Mouse (Mus musculus) MEL (cell line): ENCODE data around the gene Fos.

Experiments used
- CTCF ChIP-seq, 3 experiments: IDR thresholded peaks in 2 of 3; conservative IDR thresholded peaks in 1 of 3; 2 replicates each; pipeline ENCODE4 v1.5.1; 2011 to 2012; ENCODE audit warnings: low read length in 3 of 3, low read depth in 2 of 3, mild to moderate bottlenecking in 2 of 3, improper control_type of control experiment in 1 of 3, inconsistent platforms in 1 of 3, mixed read lengths in 1 of 3, moderate library complexity in 1 of 3; ENCODE audit not compliant: control insufficient read depth in 1 of 3, insufficient read depth in 1 of 3, poor library complexity in 1 of 3, severe bottlenecking in 1 of 3
- ELF1 ChIP-seq: IDR thresholded peaks from 2 replicates; pipeline ENCODE4 v1.6.1; 2014; ENCODE audit warnings: low read depth, mild to moderate bottlenecking, inconsistent platforms, low read length, improper control_type of control experiment, moderate library complexity
- EP300 ChIP-seq, 2 experiments: IDR thresholded peaks; 2 replicates each; pipeline ENCODE4 v1.6.1; 2011; ENCODE audit warnings: improper control_type of control experiment in 2 of 2, low read length in 2 of 2, low read depth in 1 of 2, mild to moderate bottlenecking in 1 of 2
- ETS1 ChIP-seq: IDR thresholded peaks from 2 replicates; pipeline ENCODE4 v1.6.1; 2012; ENCODE audit warnings: low read depth, mild to moderate bottlenecking, inconsistent platforms, low read length, improper control_type of control experiment, moderate library complexity
- MAZ ChIP-seq: IDR thresholded peaks from 2 replicates; pipeline ENCODE4 v1.6.1; 2012; ENCODE audit warnings: low read depth, mild to moderate bottlenecking, inconsistent platforms, low read length, improper control_type of control experiment
- MEF2A ChIP-seq: IDR thresholded peaks from 2 replicates; pipeline ENCODE4 v1.6.1; 2014; ENCODE audit warnings: low read depth, mild to moderate bottlenecking, inconsistent platforms, low read length, improper control_type of control experiment; ENCODE audit not compliant: poor library complexity, insufficient replicate concordance, severe bottlenecking; ENCODE audit errors: extremely low read depth
- NELFE ChIP-seq: IDR thresholded peaks from 2 replicates; pipeline ENCODE4 v1.6.1; 2011; ENCODE audit warnings: low read depth, low read length, improper control_type of control experiment
- POLR2A ChIP-seq, 2 experiments: IDR thresholded peaks; 2 replicates each; pipeline ENCODE4 v1.6.1; 2011 to 2012; ENCODE audit warnings: low read length in 2 of 2, mild to moderate bottlenecking in 2 of 2, control low read depth in 1 of 2, improper control_type of control experiment in 1 of 2, low read depth in 1 of 2, moderate library complexity in 1 of 2; ENCODE audit not compliant: control insufficient read depth in 1 of 2, insufficient read depth in 1 of 2, poor library complexity in 1 of 2
- RCOR1 ChIP-seq: IDR thresholded peaks from 2 replicates; pipeline ENCODE4 v1.6.1; 2012; ENCODE audit warnings: low read depth, mild to moderate bottlenecking, inconsistent platforms, low read length, improper control_type of control experiment
- USF1 ChIP-seq: IDR thresholded peaks from 2 replicates; pipeline ENCODE4 v1.6.1; 2014; ENCODE audit warnings: low read depth, mild to moderate bottlenecking, inconsistent platforms, low read length, improper control_type of control experiment, moderate library complexity
- USF2 ChIP-seq, 2 experiments: IDR thresholded peaks; 2 replicates each; pipeline ENCODE4 v1.6.1; 2011 to 2012; ENCODE audit warnings: improper control_type of control experiment in 2 of 2, low read length in 2 of 2, borderline replicate concordance in 1 of 2, inconsistent platforms in 1 of 2, low read depth in 1 of 2, mild to moderate bottlenecking in 1 of 2; ENCODE audit not compliant: insufficient read depth in 1 of 2
- ZKSCAN1 ChIP-seq: IDR thresholded peaks from 2 replicates; pipeline ENCODE4 v1.6.1; 2012; ENCODE audit warnings: low read depth, mild to moderate bottlenecking, inconsistent platforms, low read length, improper control_type of control experiment, moderate library complexity
- ZNF384 ChIP-seq: IDR thresholded peaks from 2 replicates; pipeline ENCODE4 v1.6.1; 2012; ENCODE audit warnings: low read depth, mild to moderate bottlenecking, inconsistent platforms, low read length, improper control_type of control experiment

GRCm38 (mm10) chr12:85477804-85478203, 4.1 kb downstream of the Fos start:
- TF ChIP-seq CTCF (IDR thresholded peaks at IDR 0.05 in 2 of 3, conservative IDR thresholded peaks at IDR 0.05 in 1 of 3; ENCODE audit: control insufficient read depth in 1 of 3, insufficient read depth in 1 of 3, low read depth in 2 of 3, low read length in 3 of 3, poor library complexity in 1 of 3, severe bottlenecking in 1 of 3), result no peak
- TF ChIP-seq ZNF384, result no peak
- TF ChIP-seq NELFE, result no peak
- TF ChIP-seq EP300 (IDR thresholded peaks at IDR 0.05; ENCODE audit: low read depth in 1 of 2, low read length in 2 of 2), result no peak
- TF ChIP-seq POLR2A (IDR thresholded peaks at IDR 0.05; ENCODE audit: control insufficient read depth in 1 of 2, insufficient read depth in 1 of 2, low read depth in 1 of 2, low read length in 2 of 2, poor library complexity in 1 of 2), result no peak
- TF ChIP-seq RCOR1, result no peak
- no peak for TF ChIP-seq MAZ
- no peak for TF ChIP-seq ELF1
- no peak for TF ChIP-seq USF2 (IDR thresholded peaks at IDR 0.05; ENCODE audit: borderline replicate concordance in 1 of 2, insufficient read depth in 1 of 2, low read depth in 1 of 2, low read length in 2 of 2)
- TF ChIP-seq MEF2A, result no peak
- no peak for TF ChIP-seq ETS1
- TF ChIP-seq USF1, result no peak
- no peak for TF ChIP-seq ZKSCAN1
